Mouse (Mus musculus) embryonic facial prominence, embryonic 13.5 days (tissue): ENCODE results near the gene Gprin1. TPM values are rescaled to one million over a fixed set of nuclear protein-coding genes. Genes with fewer than 3 reads are reported as not detected.

Experiments used
- ATAC-seq: fragments of 200-750 bp; cut with Nextera tagmentation; 2 replicates; pipeline ENCODE4 v1.8.0; 2017; ENCODE audit warnings: low read depth; ENCODE audit not compliant: insufficient number of reproducible peaks, insufficient read depth, low FRiP score, low TSS enrichment
- H3K27ac ChIP-seq: fragments of 300-500 bp; sonication (generic); 2 replicates; pipeline ENCODE4 v1.5.1; 2015; ENCODE audit warnings: moderate library complexity, mild to moderate bottlenecking, inconsistent platforms
- H3K27me3 ChIP-seq: fragments of 300-500 bp; sonication (generic); 2 replicates; pipeline ENCODE4 v1.6.1; 2015; ENCODE audit warnings: mild to moderate bottlenecking, inconsistent platforms
- H3K36me3 ChIP-seq: fragments of 300-500 bp; sonication (generic); 2 replicates; pipeline ENCODE4 v1.6.1; 2015; ENCODE audit warnings: mild to moderate bottlenecking, inconsistent platforms
- H3K4me1 ChIP-seq: fragments of 300-500 bp; sonication (generic); 2 replicates; pipeline ENCODE4 v1.6.1; 2015; ENCODE audit warnings: inconsistent platforms
- H3K4me2 ChIP-seq: fragments of 300-500 bp; sonication (generic); 2 replicates; pipeline ENCODE4 v1.6.1; 2015; ENCODE audit warnings: moderate library complexity, mild to moderate bottlenecking, inconsistent platforms
- H3K4me3 ChIP-seq: fragments of 300-500 bp; sonication (generic); 2 replicates; pipeline ENCODE4 v1.5.1; 2015; ENCODE audit warnings: mild to moderate bottlenecking, inconsistent platforms
- H3K9ac ChIP-seq: fragments of 300-500 bp; sonication (generic); 2 replicates; pipeline ENCODE4 v1.6.1; 2015; ENCODE audit warnings: mild to moderate bottlenecking, inconsistent platforms
- H3K9me3 ChIP-seq: fragments of 300-500 bp; sonication (generic); 2 replicates; pipeline ENCODE4 v1.6.1; 2016; ENCODE audit warnings: inconsistent platforms
- WGBS: fragments of 180-500 bp; shearing (Covaris S2); methylation state at CpG from one replicate; pipeline ENCODE4 v1.1.7; 2015; ENCODE audit warnings: mixed read lengths; 5-methylcytosine and 5-hydroxymethylcytosine counted together
- polyA plus RNA-seq: library from polyadenylated mRNA; unstranded; fragments of >200 nt; fragmentation: Nextera tagmentation; extraction: Ambion mirVana; gene quantifications from 2 replicates; pipeline ENCODE4 v1.2.1, GENCODE M21; 2015

The Gprin1 gene
- polyA plus RNA-seq, 1 experiment from 2014 or later, result 0.46 TPM

- no peak within 1 kb of the TSS for H3K4me2 ChIP-seq
Observed at GRCm38 (mm10) chr13:54783698-54784097, 34.0 kb upstream of the Gprin1 start, which contains the start of gene Eif4e1b. Gene Eif4e1b, plus strand, starts transcription at chr13:54783998.

DNA sequence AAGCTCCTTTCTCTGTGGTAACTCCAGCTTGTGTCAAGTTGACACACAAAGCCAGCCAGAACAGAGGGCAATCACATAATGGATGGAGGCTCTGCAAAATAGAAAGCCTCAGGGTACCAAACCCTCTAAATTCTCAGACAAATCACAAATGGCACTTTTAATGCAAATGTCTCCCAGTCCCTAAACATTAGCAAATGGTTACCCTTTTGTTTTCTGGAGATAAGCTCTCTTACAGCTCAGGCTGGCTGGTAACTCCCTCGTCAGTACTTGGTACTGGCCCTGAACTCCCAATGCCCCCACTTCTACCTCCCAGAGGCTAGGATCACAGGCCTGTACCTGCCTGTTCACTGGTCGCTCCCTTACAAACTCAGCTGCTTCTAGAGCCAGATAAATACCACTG, 33.6 kb upstream of the Gprin1 start:
- Histone ChIP-seq H3K4me1 (no peaks in the 10 kb centered on the region), H3K36me3 (no peaks in the 10 kb centered on the region), H3K27ac (no peak overlapping the region), H3K4me3 (no peak overlapping the region), H3K9ac (no peak overlapping the region), H3K4me2 (no peak overlapping the region), H3K27me3 (no peaks in the 10 kb centered on the region), H3K9me3 (no peaks in the 10 kb centered on the region)
- ATAC-seq, result no peak
- 33% methylated on average over 2 of the region's 2 CpGs for WGBS

More at GRCm38 (mm10) chr13:54783698-54784097, 34.0 kb upstream of the Gprin1 start, which contains the start of gene Eif4e1b:
- no peaks in the 10 kb centered on the region for H3K36me3 ChIP-seq
- H3K27me3 ChIP-seq, result no peaks in the 10 kb centered on the region; the same call in 1 of the 2 replicates
- H3K9ac ChIP-seq, result no peak within 1 kb of the TSS
- ATAC-seq, result no peak
- H3K27ac ChIP-seq, result no peak within 1 kb of the TSS
- H3K4me3 ChIP-seq, result no peak within 1 kb of the TSS
- no peaks in the 10 kb centered on the region for H3K4me1 ChIP-seq
- H3K9me3 ChIP-seq, result no peaks in the 10 kb centered on the region
- WGBS, result 84% methylated on average over 4 of the region's 4 CpGs

- Histone ChIP-seq H3K4me2 (no peak overlapping the region), H3K4me1 (no peaks in the 10 kb centered on the region), H3K9ac (no peak overlapping the region), H3K4me3 (no peak overlapping the region), H3K27me3 (no peaks in the 10 kb centered on the region), H3K9me3 (no peaks in the 10 kb centered on the region), H3K36me3 (no peaks in the 10 kb centered on the region), H3K27ac (no peak overlapping the region)
- ATAC-seq, result no peak
- 83% methylated on average over 3 of the region's 3 CpGs for WGBS
Observed at GRCm38 (mm10) chr13:54781086-54781485, 31.4 kb upstream of the Gprin1 start.

DNA sequence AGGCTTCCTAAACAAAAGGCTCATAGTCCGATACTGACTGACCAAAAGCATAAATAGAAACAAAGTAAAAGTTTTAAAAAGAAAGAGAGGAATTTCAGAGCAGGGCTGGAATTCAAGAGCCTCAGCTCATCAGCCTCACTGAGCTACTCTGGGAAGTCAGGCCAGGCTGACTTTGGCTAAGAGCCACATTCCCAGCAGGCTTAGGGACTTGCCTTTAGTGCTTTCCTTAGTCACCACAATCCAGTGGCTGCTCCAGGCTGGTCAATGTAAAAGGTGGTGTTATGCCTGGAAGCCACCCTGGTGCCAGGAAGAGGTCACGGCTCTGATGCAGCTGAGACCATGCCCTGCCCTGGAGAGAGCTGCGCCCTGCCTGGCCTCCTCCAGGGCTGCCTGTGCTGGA, 30.9 kb upstream of the Gprin1 start:
- H3K27me3 ChIP-seq, result no peaks in the 10 kb centered on the region
- no peak overlapping the region for H3K4me2 ChIP-seq
- H3K9me3 ChIP-seq, result no peaks in the 10 kb centered on the region
- no peak overlapping the region for H3K4me3 ChIP-seq
- H3K9ac ChIP-seq, result no peak overlapping the region
- no peaks in the 10 kb centered on the region for H3K4me1 ChIP-seq
- no peak overlapping the region for H3K27ac ChIP-seq
- no peaks in the 10 kb centered on the region for H3K36me3 ChIP-seq
- ATAC-seq, result no peak
- 63% methylated on average over 3 of the region's 3 CpGs for WGBS

- H3K4me3 ChIP-seq, result no peak overlapping the region
- 73% methylated on average over 4 of the region's 4 CpGs for WGBS
- no peak overlapping the region for H3K27ac ChIP-seq
- H3K4me1 ChIP-seq, result peaks cover 12% of the 10 kb centered on the region
- H3K9me3 ChIP-seq, result no peaks in the 10 kb centered on the region
- H3K4me2 ChIP-seq, result no peak overlapping the region
- no peak overlapping the region for H3K9ac ChIP-seq
- no peaks in the 10 kb centered on the region for H3K36me3 ChIP-seq
- peaks cover 62% of the 10 kb centered on the region for H3K27me3 ChIP-seq
- no peak for ATAC-seq
Observed at GRCm38 (mm10) chr13:54767012-54767411, 17.3 kb upstream of the Gprin1 start.

GRCm38 (mm10) chr13:54766192-54766768, 16.6 kb upstream of the Gprin1 start, which contains the start of gene Sncb:
Gene Sncb, minus strand, starts transcription at chr13:54766595.
- Histone ChIP-seq H3K9ac (0 out of 2 replicates have a peak within 1 kb of the TSS, but pooled peaks have one; percentile 16), H3K27me3 (peaks cover 67% of the 10 kb centered on the region), H3K9me3 (no peaks in the 10 kb centered on the region), H3K4me2 (peak within 1 kb of the TSS; percentile 62), H3K36me3 (no peaks in the 10 kb centered on the region), H3K27ac (no peak within 1 kb of the TSS), H3K4me1 (peaks cover 12% of the 10 kb centered on the region), H3K4me3 (peak within 1 kb of the TSS; percentile 36)
- no peak for ATAC-seq
- WGBS, result 1% methylated on average over 35 of the region's 35 CpGs

DNA sequence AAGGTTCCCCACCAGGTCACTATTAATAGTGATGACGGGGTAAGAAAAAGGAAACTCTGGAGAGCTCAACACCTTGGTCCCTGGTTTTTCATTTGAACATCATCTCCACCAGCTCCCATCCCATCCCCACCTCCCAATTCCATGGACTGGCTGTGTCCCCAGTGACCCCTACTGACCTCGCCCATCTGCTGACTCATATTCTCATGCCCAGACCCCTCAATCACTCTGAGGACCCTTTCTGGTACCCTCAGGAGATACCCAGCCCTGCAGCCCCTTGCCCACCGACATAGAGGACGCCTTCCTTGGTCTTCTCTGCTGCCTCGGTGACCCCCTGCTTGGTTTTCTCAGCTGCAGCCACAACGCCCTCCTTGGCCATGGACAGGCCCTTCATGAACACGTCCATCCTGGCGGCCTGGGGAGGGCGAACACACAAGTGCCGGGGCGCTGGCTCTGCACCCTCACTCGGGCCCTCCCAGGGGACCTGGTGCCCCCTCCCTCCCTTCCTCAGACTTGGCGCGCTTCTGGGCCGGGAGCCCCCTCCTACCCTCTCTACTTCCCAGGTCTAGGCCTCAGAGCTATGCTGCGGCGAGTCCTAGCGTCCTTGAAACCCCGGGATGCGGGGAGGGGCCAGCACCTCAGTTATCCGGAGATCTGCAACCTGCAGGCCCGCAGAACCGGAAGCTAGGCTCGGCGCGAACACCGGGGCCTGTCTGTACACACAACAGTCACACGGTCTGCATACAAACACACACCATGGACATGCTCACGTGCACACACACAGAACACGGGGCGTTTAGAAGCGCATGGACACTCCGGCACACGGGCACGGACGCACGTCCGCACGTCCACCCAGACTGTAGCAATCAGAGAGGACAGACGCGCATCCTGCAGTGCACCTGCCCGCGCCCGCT, 15.9 kb upstream of the Gprin1 start:
- WGBS, result 4% methylated on average over 44 of the region's 44 CpGs
- Histone ChIP-seq H3K9ac (no peak overlapping the region), H3K36me3 (no peaks in the 10 kb centered on the region), H3K4me2 (peak overlapping the region; percentile 62), H3K9me3 (no peaks in the 10 kb centered on the region), H3K27me3 (peaks cover 72% of the 10 kb centered on the region), H3K27ac (no peak overlapping the region), H3K4me1 (peaks cover 12% of the 10 kb centered on the region), H3K4me3 (peak overlapping the region; percentile 36)
- ATAC-seq, result no peak

DNA sequence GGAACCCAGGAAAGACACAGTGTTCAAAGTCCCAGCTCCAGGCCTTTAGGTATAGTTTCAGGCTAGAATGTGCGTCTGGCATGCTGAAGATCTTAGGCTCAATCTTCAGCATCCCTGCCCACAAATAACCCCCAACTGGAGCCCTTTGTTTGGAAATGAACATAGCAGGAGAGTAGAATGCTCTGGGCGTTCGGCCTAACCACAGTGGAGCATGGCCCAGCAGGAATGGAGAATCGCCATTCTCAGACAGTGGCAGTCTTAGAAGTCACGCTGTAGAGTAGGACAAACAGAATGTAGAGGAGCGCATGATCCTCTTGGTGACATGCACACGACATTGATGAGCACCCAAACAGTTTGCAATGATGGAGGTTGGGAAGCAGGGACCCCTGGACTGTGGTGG, 11.2 kb upstream of the Gprin1 start:
- no peak overlapping the region for H3K4me3 ChIP-seq
- peaks cover 77% of the 10 kb centered on the region for H3K27me3 ChIP-seq
- ATAC-seq, result no peak
- no peaks in the 10 kb centered on the region for H3K36me3 ChIP-seq
- WGBS, result 73% methylated on average over 7 of the region's 7 CpGs
- H3K9me3 ChIP-seq, result no peaks in the 10 kb centered on the region
- H3K27ac ChIP-seq, result no peak overlapping the region
- no peak overlapping the region for H3K4me2 ChIP-seq
- no peak overlapping the region for H3K9ac ChIP-seq
- H3K4me1 ChIP-seq, result peaks cover 24% of the 10 kb centered on the region

DNA sequence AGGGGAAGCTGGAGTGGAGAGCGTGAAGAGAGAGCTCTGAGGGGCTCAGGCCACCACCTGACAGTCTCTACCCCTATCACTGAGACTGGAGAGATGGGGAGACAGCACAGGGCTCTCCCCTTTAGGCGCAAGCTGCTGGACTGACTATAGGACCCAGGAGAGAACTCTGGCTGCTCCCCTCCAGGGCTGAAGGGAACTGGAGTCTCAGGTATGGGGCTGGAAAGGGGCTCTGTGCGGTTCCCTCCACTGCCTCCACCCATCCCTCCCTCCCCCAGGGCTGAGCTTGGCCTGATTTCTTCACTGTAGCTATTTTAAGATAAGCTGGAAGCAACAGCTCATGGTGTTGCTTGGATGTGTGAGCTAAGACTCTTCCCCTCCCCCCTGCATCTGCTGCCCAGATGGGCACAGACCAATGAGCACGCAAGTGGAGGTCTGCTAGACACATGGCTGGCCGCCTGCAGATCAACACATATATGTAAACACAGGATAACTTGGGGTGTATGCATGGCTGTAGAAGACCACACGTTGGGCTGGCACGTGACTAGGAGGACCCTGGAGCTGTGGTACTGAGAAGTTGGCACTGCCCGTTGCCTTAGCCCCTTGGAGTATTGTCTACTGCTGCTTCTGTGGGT, 10.6 kb upstream of the Gprin1 start:
- Histone ChIP-seq H3K4me3 (no peak overlapping the region), H3K36me3 (no peaks in the 10 kb centered on the region), H3K27ac (no peak overlapping the region), H3K9me3 (no peaks in the 10 kb centered on the region), H3K27me3 (peaks cover 77% of the 10 kb centered on the region), H3K9ac (no peak overlapping the region), H3K4me2 (no peak overlapping the region), H3K4me1 (peaks cover 20% of the 10 kb centered on the region)
- WGBS, result 52% methylated on average over 8 of the region's 8 CpGs
- no peak for ATAC-seq

DNA sequence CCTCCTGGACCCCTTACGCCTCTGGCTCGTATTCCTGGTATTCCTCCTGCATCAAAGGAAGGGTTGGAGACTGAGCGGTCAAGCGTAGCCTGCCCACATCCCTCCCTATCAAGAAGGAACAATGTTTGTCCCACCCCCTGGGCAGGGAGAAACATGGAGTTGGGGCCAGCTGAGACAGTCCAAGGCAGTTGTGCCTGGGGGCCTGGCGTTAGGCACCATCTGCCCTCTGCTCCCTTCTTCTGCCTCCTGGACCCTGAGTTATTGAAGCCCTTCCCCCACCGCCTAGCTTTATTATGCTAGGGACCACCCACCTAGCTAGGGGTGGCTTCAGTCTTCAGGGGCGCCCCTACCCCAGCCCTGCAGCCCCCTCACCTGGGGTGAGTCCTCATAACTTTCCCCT, 9.8 kb upstream of the Gprin1 start:
- no peak overlapping the region for H3K4me3 ChIP-seq
- no peak overlapping the region for H3K9ac ChIP-seq
- H3K27me3 ChIP-seq, result peaks cover 77% of the 10 kb centered on the region
- no peaks in the 10 kb centered on the region for H3K36me3 ChIP-seq
- 13% methylated on average over 7 of the region's 7 CpGs for WGBS
- no peaks in the 10 kb centered on the region for H3K9me3 ChIP-seq
- no peak overlapping the region for H3K4me2 ChIP-seq
- ATAC-seq, result no peak
- H3K27ac ChIP-seq, result no peak overlapping the region
- peaks cover 20% of the 10 kb centered on the region for H3K4me1 ChIP-seq

- Histone ChIP-seq H3K4me2 (peak overlapping the region; percentile 72), H3K36me3 (no peaks in the 10 kb centered on the region), H3K27ac (no peak overlapping the region), H3K9ac (no peak overlapping the region), H3K4me1 (peaks cover 20% of the 10 kb centered on the region), H3K4me3 (peak overlapping the region; percentile 45; the same call in 1 of the 2 replicates), H3K9me3 (no peaks in the 10 kb centered on the region), H3K27me3 (peaks cover 77% of the 10 kb centered on the region)
- ATAC-seq, result no peak
- under 1% methylated on average over 29 of the region's 29 CpGs for WGBS
Observed at GRCm38 (mm10) chr13:54758756-54759470, 9.2 kb upstream of the Gprin1 start.
